Mouse (Mus musculus) myocyte (in vitro differentiated cells): ENCODE data around the gene Vps13d.

Experiments
- CEBPB ChIP-seq: IDR thresholded peaks from 2 replicates; pipeline ENCODE4 v1.6.1; 2011; ENCODE audit warnings: mild to moderate bottlenecking, moderate library complexity; ENCODE audit not compliant: poor library complexity, insufficient read depth, severe bottlenecking
- E2F4 ChIP-seq: IDR thresholded peaks from one replicate; pipeline ENCODE4 v1.6.1; 2011; ENCODE audit warnings: mild to moderate bottlenecking, control low read depth, moderate library complexity; ENCODE audit not compliant: insufficient read depth
- MAX ChIP-seq: IDR thresholded peaks from one replicate; pipeline ENCODE4 v1.6.1; 2011; ENCODE audit warnings: low read depth, mild to moderate bottlenecking, control low read depth
- MYOD1 ChIP-seq, 3 experiments: IDR thresholded peaks; one replicate each; pipeline ENCODE4 v1.6.1; 2011; ENCODE audit warnings: control low read depth in 2 of 3, low read depth in 2 of 3, mild to moderate bottlenecking in 2 of 3, moderate library complexity in 1 of 3; ENCODE audit not compliant: insufficient read length in 2 of 3, control insufficient read depth in 1 of 3
- MYOG ChIP-seq, 3 experiments: IDR thresholded peaks; one replicate each; pipeline ENCODE4 v1.6.1; 2011; ENCODE audit warnings: control low read depth in 2 of 3, low read depth in 2 of 3, mild to moderate bottlenecking in 2 of 3; ENCODE audit not compliant: insufficient read length in 2 of 3, control insufficient read depth in 1 of 3, insufficient read depth in 1 of 3
- POLR2A ChIP-seq: IDR thresholded peaks from one replicate; pipeline ENCODE4 v1.6.1; 2011; ENCODE audit warnings: low read depth, mild to moderate bottlenecking, control low read depth, moderate library complexity; ENCODE audit not compliant: insufficient read length
- POLR2AphosphoS2 ChIP-seq: IDR thresholded peaks from one replicate; pipeline ENCODE4 v1.6.1; 2011; ENCODE audit warnings: low read depth, control low read depth; ENCODE audit not compliant: insufficient read length
- REST ChIP-seq: IDR thresholded peaks from one replicate; pipeline ENCODE4 v1.6.1; 2011; ENCODE audit warnings: mild to moderate bottlenecking, control low read depth, moderate library complexity; ENCODE audit not compliant: insufficient read depth, insufficient read length
- TCF12 ChIP-seq: IDR thresholded peaks from one replicate; pipeline ENCODE4 v1.6.1; 2011; ENCODE audit warnings: mild to moderate bottlenecking, control low read depth; ENCODE audit not compliant: poor library complexity, insufficient read depth, severe bottlenecking
- TCF3 ChIP-seq: IDR thresholded peaks from one replicate; pipeline ENCODE4 v1.6.1; 2011; ENCODE audit warnings: low read depth, control low read depth; ENCODE audit not compliant: insufficient read length
- USF1 ChIP-seq: IDR thresholded peaks from one replicate; pipeline ENCODE4 v1.6.1; 2011; ENCODE audit warnings: low read depth, mild to moderate bottlenecking, control low read depth, moderate library complexity

- TF ChIP-seq POLR2AphosphoS2 (no peak), E2F4 (no peak), POLR2A (no peak), USF1 (no peak), TCF12 (no peak), MYOD1 (IDR thresholded peaks at IDR 0.05; ENCODE audit: control insufficient read depth in 1 of 3, insufficient read length in 2 of 3, low read depth in 2 of 3) (no peak), CEBPB (no peak), MYOG (IDR thresholded peaks at IDR 0.05; ENCODE audit: control insufficient read depth in 1 of 3, insufficient read depth in 1 of 3, insufficient read length in 2 of 3, low read depth in 2 of 3) (no peak), MAX (no peak), REST (no peak), TCF3 (no peak)
These were observed 25.2 kb upstream of the Vps13d start for GRCm38 (mm10) chr4:145220001-145220400.
